Mouse (Mus musculus) erythroblast, embryonic 14.5 days (primary cell): Measurements from ENCODE around the gene Mrpl36.

Source experiments
- GATA1 ChIP-seq: IDR thresholded peaks from 2 replicates; pipeline ENCODE4 v1.6.1; 2012; ENCODE audit warnings: low read length, inconsistent platforms, mixed read lengths
- TAL1 ChIP-seq: IDR thresholded peaks from 3 replicates; pipeline ENCODE4 v1.6.1; 2012; ENCODE audit warnings: low read length, inconsistent platforms, mixed read lengths

DNA sequence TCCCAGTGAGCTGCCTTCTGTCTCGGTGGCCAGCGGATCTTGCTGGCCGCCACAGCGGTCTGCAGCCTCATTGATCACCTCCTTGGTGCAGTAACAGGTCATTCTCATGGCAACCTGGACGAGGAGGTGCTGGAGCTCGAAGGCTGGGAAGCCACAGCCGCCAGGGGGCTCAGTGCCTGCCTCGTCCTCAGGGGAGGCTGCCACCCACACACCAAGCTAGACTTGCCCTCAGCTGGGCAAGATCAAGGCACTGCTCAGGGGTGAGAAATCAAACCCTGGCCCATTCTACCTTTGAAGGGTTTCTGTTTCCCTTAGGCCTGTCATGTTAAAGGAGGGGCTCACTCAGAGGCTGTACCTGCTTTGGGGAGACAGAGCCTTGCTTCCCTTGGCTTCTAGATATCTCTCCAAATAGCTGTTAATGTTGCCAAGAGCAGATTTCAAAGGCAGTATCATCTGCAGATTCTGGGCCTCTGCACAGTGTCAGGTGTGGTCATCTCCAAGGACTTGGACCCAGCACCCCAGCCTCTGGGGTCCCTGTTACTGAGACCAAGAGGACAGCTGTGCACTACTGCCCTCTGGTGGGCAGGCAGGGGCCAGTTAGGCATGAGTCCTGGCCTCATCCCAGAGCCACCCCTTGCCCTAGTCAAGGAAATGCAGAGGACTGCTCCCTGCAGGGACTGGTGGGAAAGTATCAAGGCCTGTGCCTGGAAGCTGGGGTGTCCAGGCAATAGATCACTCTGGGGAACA lies 18.0 kb upstream of the Mrpl36 start:
- TF ChIP-seq GATA1 (no peak), TAL1 (no peak)
